ENCODE assay signal across 8 mouse cellular contexts in the genomic region with DNA sequence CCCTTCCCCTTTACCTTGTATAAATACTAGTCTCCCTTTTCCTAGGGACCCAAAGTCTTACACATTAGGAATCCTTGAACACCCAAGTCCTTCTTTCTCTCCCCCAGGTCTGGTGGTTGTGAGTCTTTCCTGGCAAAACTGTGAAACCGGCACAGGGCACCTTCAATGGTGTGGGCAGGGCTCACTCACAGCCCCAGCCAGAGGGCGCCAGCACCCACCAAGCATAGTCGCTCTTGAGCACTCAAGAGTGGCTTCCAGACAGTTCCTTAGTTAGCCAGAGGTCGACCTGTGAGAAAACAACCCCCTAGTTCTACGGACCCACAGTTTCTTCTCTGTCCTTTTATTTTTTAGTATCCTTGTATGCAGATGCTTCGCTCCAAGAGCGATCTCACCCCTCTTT. TPM values are rescaled to one million over a fixed set of nuclear protein-coding genes. Genes with fewer than 3 reads are reported as not detected.
DNase-seq lines count a peak whose midpoint lies in the region; ATAC-seq lines count a peak whose summit lies in the region.

A gene (plus strand): TSS at position 275 of the 400 bp plus-strand sequence.

- peak; percentile 33 for DNase-seq in adrenal gland, adult 8-10 months
- peak; percentile 53 to 60 for DNase-seq in cerebellum, postnatal 4 days (ENCODE audit: low spot score in 2 of 2)
- DNase-seq in gastrocnemius, adult 8-10 months (ENCODE audit: low spot score in 2 of 2): peak; percentile 25 to 50
- peak; percentile 70 to 82 for DNase-seq in left cerebral cortex, adult 18-20 months (ENCODE audit: low spot score in 2 of 2)
- DNase-seq in lung, postnatal 25 days (ENCODE audit: low spot score): peak; percentile 61
- DNase-seq in right cerebral cortex, adult 18-20 months: peak; percentile 78

- 1% methylated on average over 7 of the region's 7 CpGs for WGBS in hindbrain, embryonic 15.5 days

- H3K4me2 ChIP-seq in hindbrain, embryonic 15.5 days: peak within 1 kb of the TSS; percentile 94

- H3K36me3 ChIP-seq in hindbrain, embryonic 15.5 days: no peaks in the 10 kb centered on the region

- peak; percentile 90 for ATAC-seq in hindbrain, embryonic 15.5 days (ENCODE audit: low FRiP score, low read depth)
- ATAC-seq in monocyte, adult 5-6 weeks (replicated peaks; ENCODE audit: insufficient number of reproducible peaks, low FRiP score, low TSS enrichment, poor library complexity, severe bottlenecking): no peak

- H3K4me1 ChIP-seq in hindbrain, embryonic 15.5 days (replicated peaks): peaks cover 21% of the 10 kb centered on the region; the same call in 1 of the 2 replicates

- H3K9ac ChIP-seq in hindbrain, embryonic 15.5 days: peak within 1 kb of the TSS; percentile 86

- peak within 1 kb of the TSS; percentile 72 for H3K4me3 ChIP-seq in hindbrain, embryonic 15.5 days

- peak within 1 kb of the TSS; percentile 73 for H3K27ac ChIP-seq in hindbrain, embryonic 15.5 days (replicated peaks)

- H3K27me3 ChIP-seq in hindbrain, embryonic 15.5 days: no peaks in the 10 kb centered on the region

- no peaks in the 10 kb centered on the region for H3K9me3 ChIP-seq in hindbrain, embryonic 15.5 days

RNA-seq across cellular contexts. Expression of the gene that starts here (rescaled TPM):
- 1 to 10 TPM; 7.2 to 8.7 (median 7.9) TPM for total RNA-seq in adrenal gland, adult 8-10 months (2022)
- total RNA-seq in gastrocnemius, adult 8-10 months (2022): 10 to 100 TPM; 40.1 to 55.7 (median 44.0) TPM
- polyA plus RNA-seq in hindbrain, embryonic 15.5 days (2015; fragmentation: Nextera tagmentation; extraction: Ambion mirVana): 123 and 132 TPM in 2 replicates
- 100 to 1,000 TPM; 185 to 214 TPM for total RNA-seq in left cerebral cortex, adult 18-20 months (2021)
- not detected in 3 replicates for total RNA-seq in monocyte, adult 5-6 weeks (2017)

Comparison
In these comparisons a context has a peak if more than half of its experiments do, and no peak if none do; other contexts are left out.
1. RNA of the gene that starts here (total RNA-seq): 185 to 214 TPM in left cerebral cortex, adult 18-20 months and 40.1 to 55.7 TPM in gastrocnemius, adult 8-10 months; 7.2 to 8.7 TPM in adrenal gland, adult 8-10 months and not detected in monocyte, adult 5-6 weeks; every median in the first group is over 4 times any median in the second.
2. Peak in every context shown above with its lines, with median percentiles within 50 percentile points of each other: DNase-seq.